Mouse (Mus musculus) left cerebral cortex, postnatal 4 days (tissue): Measurements from ENCODE around the gene Nop2. TPM values are rescaled to one million over a fixed set of nuclear protein-coding genes. Genes with fewer than 3 reads are reported as not detected.

Experiments used
- DNase-seq: peaks from one replicate; pipeline ENCODE4 v3.0.0-alpha.2; 2022
- intact Hi-C: fragments of 180-260 bp; cut with DNase I; formaldehyde crosslinking; loops from one replicate; pipeline ENCODE4 v1.15.1; 2025
- microRNA-seq: library from miRNA; unstranded; fragments of <30 nt; microRNA quantifications from one replicate; pipeline ENCODE4 v1.2.0, GENCODE M21; 2022
- total RNA-seq, 2 experiments: library from RNA; stranded (reverse); gene quantifications; 2 replicates each; pipeline ENCODE4 v1.2.3; 2021

Nop2 gene
- total RNA-seq, 2 experiments from 2014 or later: 43.0 to 44.5 TPM

- DNase-seq: peak; percentile 66
- intact Hi-C loops: no loop called here
These were observed 35.3 kb downstream of the Nop2 start for GRCm38 (mm10) chr6:125166861-125167650.

- intact Hi-C loops: no loop called here
- no peak for DNase-seq
These were observed 36.4 kb downstream of the Nop2 start for GRCm38 (mm10) chr6:125168086-125168485.

GRCm38 (mm10) chr6:125170194-125170593 lies 38.5 kb downstream of the Nop2 start:
- DNase-seq: no peak
- intact Hi-C loops: no loop called here

GRCm38 (mm10) chr6:125172474-125172873 lies 40.8 kb downstream of the Nop2 start:
- DNase-seq: no peak
- intact Hi-C loops: no loop called here

GRCm38 (mm10) chr6:125173256-125173655 lies 41.5 kb downstream of the Nop2 start:
- intact Hi-C loops: no loop called here
- DNase-seq: no peak

- intact Hi-C loops: no loop called here
These were observed 43.8 kb downstream of the Nop2 start for GRCm38 (mm10) chr6:125175469-125175868.

GRCm38 (mm10) chr6:125179601-125180000 lies 47.9 kb downstream of the Nop2 start:
- DNase-seq: no peak
- intact Hi-C loops: no loop called here

More at GRCm38 (mm10) chr6:125175469-125175868, 43.8 kb downstream of the Nop2 start:
- DNase-seq: no peak

- intact Hi-C loops: no loop called here
- no peak for DNase-seq
These were observed 50.4 kb downstream of the Nop2 start for GRCm38 (mm10) chr6:125182133-125182532.

- no peak for DNase-seq
- intact Hi-C loops: no loop called here
These were observed 54.5 kb downstream of the Nop2 start for GRCm38 (mm10) chr6:125186203-125186602.

- intact Hi-C loops: no loop called here
- no peak for DNase-seq
These were observed 59.1 kb downstream of the Nop2 start for GRCm38 (mm10) chr6:125190816-125191215.

- intact Hi-C loops: no loop called here
- DNase-seq: peak; percentile 99
These were observed 59.8 kb downstream of the Nop2 start, which contains the start of the genes Ncapd2 and Mrpl51 for GRCm38 (mm10) chr6:125191332-125192015. Gene Ncapd2 (minus strand): TSS chr6:125191701. Gene Mrpl51 (plus strand): TSS chr6:125191801.

GRCm38 (mm10) chr6:125192016-125192714 lies 60.5 kb downstream of the Nop2 start:
- DNase-seq: peak; percentile 95
- intact Hi-C loops: no loop called here

GRCm38 (mm10) chr6:125192841-125193240 lies 61.1 kb downstream of the Nop2 start:
- intact Hi-C loops: no loop called here
- no peak for DNase-seq

GRCm38 (mm10) chr6:125193390-125193789 lies 61.7 kb downstream of the Nop2 start:
- no peak for DNase-seq
- intact Hi-C loops: no loop called here

Small RNA genes within 50 kb of the gene (microRNA-seq; reads per million reads assigned to microRNA genes)
- gene Mir7045: not detected

Other genes starting within 250 kb of the Nop2 start
- 1 to 10 TPM in 1 of 2 experiments, under 1 TPM in 1; 0.52 to 1.2 TPM for gene Cd4, start 243.7 kb upstream of the Nop2 start, total RNA-seq
- 1 to 10 TPM; 1.7 to 2.3 TPM for gene Lag3, start 220.2 kb upstream of the Nop2 start, total RNA-seq
- gene Ptms, start 211.8 kb upstream of the Nop2 start, total RNA-seq: 1,000 to 10,000 TPM; 1,603 to 1,633 TPM
- gene Mlf2, start 200.5 kb upstream of the Nop2 start, total RNA-seq: 100 to 1,000 TPM; 467 to 469 TPM
- 10 to 100 TPM; 67.8 to 72.6 TPM for gene Cops7a, start 166.4 kb upstream of the Nop2 start, total RNA-seq
- gene Pianp, start 135.2 kb upstream of the Nop2 start, total RNA-seq: 10 to 100 TPM; 89.1 to 97.3 TPM
- 10 to 100 TPM; 51.8 to 56.1 TPM for gene Zfp384, start 122.8 kb upstream of the Nop2 start, total RNA-seq
- gene Ing4, start 92.1 kb upstream of the Nop2 start, total RNA-seq: 10 to 100 TPM; 67.4 to 72.0 TPM
- 10 to 100 TPM; 11.7 to 13.0 TPM for gene Acrbp, start 82.2 kb upstream of the Nop2 start, total RNA-seq
- gene Lpar5, start 64.0 kb upstream of the Nop2 start, total RNA-seq: 1 to 10 TPM; 1.3 TPM
- 100 to 1,000 TPM; 173 to 175 TPM for gene Chd4, start 35.9 kb upstream of the Nop2 start, total RNA-seq
- 10 to 100 TPM; 27.0 to 28.3 TPM for gene Iffo1, start 13.3 kb downstream of the Nop2 start, total RNA-seq
- gene Gapdh, start 34.6 kb downstream of the Nop2 start, total RNA-seq: 1,000 to 10,000 TPM; 1,244 to 1,314 TPM
- gene Ncapd2, start 59.8 kb downstream of the Nop2 start, total RNA-seq: 10 to 100 TPM; 44.9 to 51.4 TPM
- gene Mrpl51, start 59.9 kb downstream of the Nop2 start, total RNA-seq: 10 to 100 TPM; 67.7 to 72.7 TPM
- gene Vamp1, start 83.6 kb downstream of the Nop2 start, total RNA-seq: 10 to 100 TPM in 1 of 2 experiments, 1 to 10 TPM in 1; 7.0 to 10.2 TPM
- gene Tapbpl, start 100.0 kb downstream of the Nop2 start, total RNA-seq: 1 to 10 TPM; 1.7 to 1.9 TPM
- not detected for gene Cd27, start 105.1 kb downstream of the Nop2 start, total RNA-seq
- not detected for gene Tuba3a, start 154.1 kb downstream of the Nop2 start, total RNA-seq
- 10 to 100 TPM in 1 of 2 experiments, 1 to 10 TPM in 1; 9.6 to 10.7 TPM for gene Ltbr, start 182.0 kb downstream of the Nop2 start, total RNA-seq
- gene Scnn1a, start 188.8 kb downstream of the Nop2 start, total RNA-seq: 1 to 10 TPM; 1.5 to 2.1 TPM
- 10 to 100 TPM; 11.2 to 12.0 TPM for gene Tnfrsf1a, start 217.5 kb downstream of the Nop2 start, total RNA-seq
- gene Plekhg6, start 248.9 kb downstream of the Nop2 start, total RNA-seq: not detected